Mouse (Mus musculus) E14TG2a.4 (cell line): ENCODE data around the gene Cfap97.

Source experiments
- CTCF ChIP-seq: conservative IDR thresholded peaks from 2 replicates; pipeline ENCODE4 v1.5.1; 2014; ENCODE audit warnings: low read length
- NANOG ChIP-seq: IDR thresholded peaks from 2 replicates; pipeline ENCODE4 v1.6.1; 2014; ENCODE audit warnings: borderline replicate concordance, low read length, mixed read lengths

DNA sequence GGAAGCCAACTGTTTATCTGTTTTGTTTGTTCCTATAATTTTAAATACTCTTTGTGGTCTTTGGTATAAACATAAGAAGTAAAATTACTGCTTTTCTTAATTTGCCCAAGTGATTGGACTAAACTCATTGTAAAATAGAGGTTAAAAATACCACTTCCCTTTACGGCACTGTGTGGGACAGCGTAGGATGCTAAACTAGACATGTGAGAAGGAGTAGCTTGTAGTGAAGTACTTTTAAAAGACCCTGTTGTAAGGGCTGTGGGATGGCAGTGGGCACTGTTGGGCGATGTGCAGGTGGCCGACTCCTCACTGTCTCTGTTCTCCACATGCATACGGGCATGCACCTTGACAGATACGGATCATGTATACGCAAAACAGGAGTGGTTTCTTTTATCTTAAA is 28.6 kb downstream of the Cfap97 start:
- TF ChIP-seq CTCF (no peak), NANOG (no peak)
